Mouse (Mus musculus) small intestine, adult 2 months (tissue): Measurements from ENCODE around the gene Myh9.

ENCODE experiments used
- CTCF ChIP-seq: fragments of 200-500 bp; IDR thresholded peaks from 2 replicates; pipeline ENCODE4 v1.5.1; 2012; ENCODE audit warnings: low read depth, mild to moderate bottlenecking, control low read depth, inconsistent platforms, low read length, moderate library complexity, mixed read lengths; ENCODE audit not compliant: insufficient replicate concordance, insufficient read length; ENCODE audit errors: extremely low read depth
- POLR2A ChIP-seq: fragments of 200-500 bp; IDR thresholded peaks from 2 replicates; pipeline ENCODE4 v1.6.1; 2012; ENCODE audit warnings: low read depth, mild to moderate bottlenecking, control low read depth, inconsistent platforms, low read length, moderate library complexity

GRCm38 (mm10) chr15:77866583-77867220, 24.7 kb upstream of the Myh9 start:
- TF ChIP-seq CTCF (no peak), POLR2A (no peak)
